ENCODE assay signal across 11 mouse cellular contexts in genomic region chr7:19871137-19871621, GRCm38 (mm10). TPM values are rescaled to one million over a fixed set of nuclear protein-coding genes. Genes with fewer than 3 reads are reported as not detected.
DNase-seq lines count a peak whose midpoint lies in the region; ATAC-seq and TF ChIP-seq lines count a peak whose summit lies in the region.
"Had no signal": no experiment of that assay in that cellular context is flagged by ENCODE, and none has a peak within 500 bp of the region (broad histone marks: within the 10 kb centered on the region; RNA-seq: fewer than 3 reads in every experiment).

No protein-coding gene starts in this region.

- H3K4me3 ChIP-seq in heart, adult 2 months: no peak overlapping the region
- H3K4me3 ChIP-seq in liver, embryonic 13.5 days (replicated peaks): no peak overlapping the region
- H3K4me3 ChIP-seq in hindbrain, embryonic 12.5 days: no peak overlapping the region
- H3K4me3 ChIP-seq: limb, embryonic 12.5 days had no signal

- intact Hi-C loops in heart, adult 2 months (cut with DNase I): loop anchor here (1.0 to 5.0 kb wide), 2 partner anchors 22 to 119 kb away; partner anchors contain the start of gene Nectin2
- intact Hi-C loops in gastrocnemius, postnatal 14 days (cut with DNase I; ENCODE audit: low total_unique reads): no loop called here

- H3K27me3 ChIP-seq in heart, adult 2 months (ENCODE audit: control insufficient read depth, insufficient read depth, low read length): no peaks in the 10 kb centered on the region
- H3K27me3 ChIP-seq in liver, embryonic 13.5 days: no peaks in the 10 kb centered on the region
- no peaks in the 10 kb centered on the region for H3K27me3 ChIP-seq in hindbrain, embryonic 12.5 days
- H3K27me3 ChIP-seq: limb, embryonic 12.5 days had no signal

- ATAC-seq in liver, embryonic 13.5 days (ENCODE audit: low read depth): peak; percentile 51
- no peak for ATAC-seq in hindbrain, embryonic 12.5 days (ENCODE audit: low FRiP score)

- H3K4me1 ChIP-seq in heart, adult 2 months (ENCODE audit: control insufficient read depth, insufficient read depth, low read length): peaks cover 17% of the 10 kb centered on the region
- H3K4me1 ChIP-seq in liver, embryonic 13.5 days (replicated peaks): peaks cover 9% of the 10 kb centered on the region
- no peaks in the 10 kb centered on the region for H3K4me1 ChIP-seq in hindbrain, embryonic 12.5 days
- H3K4me1 ChIP-seq: limb, embryonic 12.5 days had no signal

- 33% methylated on average over 10 of the region's 10 CpGs for WGBS in heart, adult 2 months
- WGBS in liver, embryonic 13.5 days (ENCODE audit: insufficient replicate concordance): 16% methylated on average over 10 of the region's 10 CpGs
- WGBS in hindbrain, embryonic 12.5 days: 67% methylated on average over 10 of the region's 10 CpGs

- no peak for TF ChIP-seq EP300 in heart, adult 2 months (IDR thresholded peaks at IDR 0.05; ENCODE audit: insufficient read depth, low read depth, low read length)

- no peaks in the 10 kb centered on the region for H3K79me2 ChIP-seq in heart, adult 2 months (replicated peaks; ENCODE audit: control insufficient read depth, insufficient read depth, low read length)

- H3K36me3 ChIP-seq in heart, adult 2 months (ENCODE audit: control insufficient read depth, insufficient read depth, low read length): no peaks in the 10 kb centered on the region
- H3K36me3 ChIP-seq in liver, embryonic 13.5 days: no peaks in the 10 kb centered on the region
- H3K36me3 ChIP-seq in hindbrain, embryonic 12.5 days: no peaks in the 10 kb centered on the region
- H3K36me3 ChIP-seq: limb, embryonic 12.5 days had no signal

- no peak for TF ChIP-seq CTCF in heart, adult 2 months (IDR thresholded peaks at IDR 0.05)

- no peak overlapping the region for H3K4me2 ChIP-seq in liver, embryonic 13.5 days
- H3K4me2 ChIP-seq in hindbrain, embryonic 12.5 days (replicated peaks): no peak overlapping the region
- H3K4me2 ChIP-seq: limb, embryonic 12.5 days had no signal

- no peaks in the 10 kb centered on the region for H3K9me3 ChIP-seq in liver, embryonic 13.5 days (replicated peaks)
- no peaks in the 10 kb centered on the region for H3K9me3 ChIP-seq in hindbrain, embryonic 12.5 days (replicated peaks)
- H3K9me3 ChIP-seq: limb, embryonic 12.5 days had no signal

- peak overlapping the region; percentile 78 for H3K27ac ChIP-seq in heart, adult 2 months
- peak overlapping the region; percentile 18; the same call in 1 of the 2 replicates for H3K27ac ChIP-seq in liver, embryonic 13.5 days
- H3K27ac ChIP-seq in hindbrain, embryonic 12.5 days: no peak overlapping the region
- H3K27ac ChIP-seq: limb, embryonic 12.5 days had no signal

- H3K9ac ChIP-seq in heart, adult 2 months (ENCODE audit: low read depth, low read length): no peak overlapping the region
- no peak overlapping the region for H3K9ac ChIP-seq in liver, embryonic 13.5 days
- H3K9ac ChIP-seq in hindbrain, embryonic 12.5 days: no peak overlapping the region
- H3K9ac ChIP-seq: limb, embryonic 12.5 days had no signal

- DNase-seq in adrenal gland, adult 2 months: peak; percentile 55
- no peak for DNase-seq in adrenal gland, postnatal 25 days
- peak; percentile 52 to 69 for DNase-seq in heart, adult 2 months
- no peak for DNase-seq in liver, embryonic 13.5 days
- DNase-seq in spleen, postnatal 10 days (ENCODE audit: low spot score in 2 of 2): peak; percentile 39 to 60
- no peak for DNase-seq in ovary, postnatal 10 days (ENCODE audit: low spot score)
- no peak for DNase-seq in gastrocnemius, postnatal 14 days

- TF ChIP-seq POLR2A in heart, adult 2 months (IDR thresholded peaks at IDR 0.05; ENCODE audit: insufficient read depth, low read depth, low read length): no peak

RNA-seq across cellular contexts. Expression of gene Ceacam16, which starts 10.1 kb away (rescaled TPM):
- not detected for total RNA-seq in adrenal gland, adult 2 months (2021)
- polyA plus RNA-seq in adrenal gland, adult 2 months (2012; rRNA removed): 0.52 and 0.55 TPM in 2 replicates
- not detected in 2 replicates for total RNA-seq in adrenal gland, postnatal 25 days (2021)
- total RNA-seq in heart, adult 2 months (2021): under 1 TPM in 1 of 2 experiments, not detected in 1; 0.14 TPM
- polyA plus RNA-seq in heart, adult 2 months (2012; rRNA removed): 0.35 and 0.66 TPM in 2 replicates
- polyA plus RNA-seq in liver, embryonic 13.5 days (2015; fragmentation: Nextera tagmentation; extraction: Ambion mirVana): not detected in 2 replicates
- not detected in 2 replicates for polyA plus RNA-seq in hindbrain, embryonic 12.5 days (2016; fragmentation: Nextera tagmentation; extraction: Ambion mirVana)
- under 1 TPM in 1 of 2 experiments, not detected in 1; 0.12 TPM for total RNA-seq in gastrocnemius, postnatal 14 days (2021)
- polyA plus RNA-seq: C2C12; limb, embryonic 12.5 days had no signal

RNA-seq across cellular contexts. Expression of gene Ceacam19, which starts 16.6 kb away (rescaled TPM):
- not detected for total RNA-seq in adrenal gland, adult 2 months (2021)
- polyA plus RNA-seq in adrenal gland, adult 2 months (2012; rRNA removed): not detected in 2 replicates
- total RNA-seq in adrenal gland, postnatal 25 days (2021): not detected in 2 replicates
- total RNA-seq in heart, adult 2 months (2021): not detected
- not detected in 2 replicates for polyA plus RNA-seq in heart, adult 2 months (2012; rRNA removed)
- polyA plus RNA-seq in liver, embryonic 13.5 days (2015; fragmentation: Nextera tagmentation; extraction: Ambion mirVana): not detected in 2 replicates
- not detected in 2 replicates for polyA plus RNA-seq in hindbrain, embryonic 12.5 days (2016; fragmentation: Nextera tagmentation; extraction: Ambion mirVana)
- not detected for total RNA-seq in gastrocnemius, postnatal 14 days (2021)
- polyA plus RNA-seq: C2C12; limb, embryonic 12.5 days; testis, adult 2 months had no signal

RNA-seq across cellular contexts. Expression of gene Gm19345, which starts 19.4 kb away (rescaled TPM):
- total RNA-seq in adrenal gland, adult 2 months (2021): under 1 TPM in 1 of 2 experiments, not detected in 1; 0.86 TPM
- polyA plus RNA-seq in adrenal gland, adult 2 months (2012; rRNA removed): 0.71 and 1.3 TPM in 2 replicates
- 0.55 and 1.6 TPM in 2 replicates for total RNA-seq in adrenal gland, postnatal 25 days (2021)
- not detected for total RNA-seq in heart, adult 2 months (2021)
- polyA plus RNA-seq in heart, adult 2 months (2012; rRNA removed): not detected in 2 replicates
- polyA plus RNA-seq in liver, embryonic 13.5 days (2015; fragmentation: Nextera tagmentation; extraction: Ambion mirVana): not detected in 2 replicates
- 1.1 and 1.7 TPM in 2 replicates for polyA plus RNA-seq in hindbrain, embryonic 12.5 days (2016; fragmentation: Nextera tagmentation; extraction: Ambion mirVana)
- total RNA-seq in gastrocnemius, postnatal 14 days (2021): not detected
- polyA plus RNA-seq: C2C12 had no signal

RNA-seq across cellular contexts. Expression of gene Bcl3, which starts 48.6 kb away (rescaled TPM):
- 10 to 100 TPM; 26.7 to 34.1 TPM for total RNA-seq in adrenal gland, adult 2 months (2021)
- polyA plus RNA-seq in adrenal gland, adult 2 months (2012; rRNA removed): 155 and 161 TPM in 2 replicates
- total RNA-seq in adrenal gland, postnatal 25 days (2021): 26.5 and 34.5 TPM in 2 replicates
- 1 to 10 TPM; 3.5 to 6.1 TPM for total RNA-seq in heart, adult 2 months (2021)
- polyA plus RNA-seq in heart, adult 2 months (2012; rRNA removed): 11.9 and 14.0 TPM in 2 replicates
- 3.0 and 3.9 TPM in 2 replicates for polyA plus RNA-seq in liver, embryonic 13.5 days (2015; fragmentation: Nextera tagmentation; extraction: Ambion mirVana)
- 1.1 and 2.1 TPM in 2 replicates for polyA plus RNA-seq in hindbrain, embryonic 12.5 days (2016; fragmentation: Nextera tagmentation; extraction: Ambion mirVana)
- 1 to 10 TPM; 3.2 to 4.1 TPM for total RNA-seq in gastrocnemius, postnatal 14 days (2021)

RNA-seq across cellular contexts. Expression of gene Pvr, which starts 49.8 kb away (rescaled TPM):
- total RNA-seq in adrenal gland, adult 2 months (2021): 10 to 100 TPM; 20.3 to 36.5 TPM
- 9.6 and 12.0 TPM in 2 replicates for polyA plus RNA-seq in adrenal gland, adult 2 months (2012; rRNA removed)
- total RNA-seq in adrenal gland, postnatal 25 days (2021): 31.6 and 34.1 TPM in 2 replicates
- 10 to 100 TPM; 20.1 to 24.5 TPM for total RNA-seq in heart, adult 2 months (2021)
- 18.1 and 34.0 TPM in 2 replicates for polyA plus RNA-seq in heart, adult 2 months (2012; rRNA removed)
- polyA plus RNA-seq in liver, embryonic 13.5 days (2015; fragmentation: Nextera tagmentation; extraction: Ambion mirVana): 1.9 and 2.2 TPM in 2 replicates
- 4.6 and 6.1 TPM in 2 replicates for polyA plus RNA-seq in hindbrain, embryonic 12.5 days (2016; fragmentation: Nextera tagmentation; extraction: Ambion mirVana)
- total RNA-seq in gastrocnemius, postnatal 14 days (2021): 1 to 10 TPM; 8.0 to 9.4 TPM

Comparison
In these comparisons a context has a peak if more than half of its experiments do, and no peak if none do; other contexts are left out.
1. DNase-seq: peak in adrenal gland, adult 2 months (single experiment), heart, adult 2 months (2 of 2) and spleen, postnatal 10 days (2 of 2); none in adrenal gland, postnatal 25 days (single experiment), liver, embryonic 13.5 days (single experiment), ovary, postnatal 10 days (single experiment) and gastrocnemius, postnatal 14 days (single experiment).